Comparison of ENCODE assay signal across 7 mouse cellular contexts in the genomic region with DNA sequence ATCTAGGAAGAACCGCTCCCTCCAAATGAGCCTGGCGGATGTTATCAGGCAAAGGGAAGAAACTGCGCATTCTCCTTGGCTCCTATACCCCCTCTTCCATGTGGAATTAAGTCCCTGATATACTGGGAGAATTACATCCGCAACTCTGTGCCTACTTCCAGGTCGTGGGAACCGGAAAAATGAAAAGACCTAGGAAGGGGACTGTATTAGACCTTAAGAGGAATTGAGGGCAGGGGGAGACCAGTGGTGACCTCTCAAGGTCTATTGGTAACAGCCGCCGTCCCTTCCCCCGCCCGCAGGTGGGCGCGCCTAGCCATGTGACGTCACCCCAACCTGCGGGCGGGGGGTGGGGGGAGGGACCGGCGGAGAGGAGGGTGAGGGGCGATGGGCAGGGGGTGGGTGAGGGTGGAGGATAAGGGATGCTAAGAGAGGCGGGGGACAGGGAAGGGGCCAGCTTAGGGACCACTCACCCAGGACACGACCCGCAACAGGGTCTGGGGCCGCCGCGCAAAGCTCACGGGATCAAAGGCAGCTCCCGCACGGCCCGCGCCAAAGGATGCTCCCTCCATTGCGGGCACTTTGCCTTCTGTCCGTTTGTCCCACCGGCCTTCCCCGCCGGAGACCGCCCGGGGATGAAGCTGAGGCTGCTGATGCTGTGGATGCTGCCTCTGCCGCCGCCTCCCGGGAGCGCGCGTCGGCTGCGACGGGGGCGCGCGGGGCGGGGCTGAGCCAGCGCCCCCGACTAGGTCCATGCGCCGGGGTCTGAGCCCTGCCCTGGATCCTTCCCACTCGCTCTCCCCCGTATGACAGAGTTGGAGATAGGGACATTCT. TPM values are rescaled to one million over a fixed set of nuclear protein-coding genes. Genes with fewer than 3 reads are reported as not detected.
DNase-seq lines count a peak whose midpoint lies in the region; ATAC-seq lines count a peak whose summit lies in the region.

A gene (minus strand): TSS at position 705 of the 831 bp plus-strand sequence.

- peaks cover 49% of the 10 kb centered on the region for H3K27me3 ChIP-seq in liver, embryonic 11.5 days (replicated peaks; ENCODE audit: control insufficient read depth, insufficient read depth, low read length)
- H3K27me3 ChIP-seq in limb, embryonic 12.5 days = peaks cover 63% of the 10 kb centered on the region

- peak within 1 kb of the TSS; percentile 76 for H3K4me2 ChIP-seq in liver, embryonic 11.5 days
- H3K4me2 ChIP-seq in limb, embryonic 12.5 days = peak within 1 kb of the TSS; percentile 94

- peaks cover 21% of the 10 kb centered on the region for H3K4me1 ChIP-seq in liver, embryonic 11.5 days (replicated peaks; ENCODE audit: control insufficient read depth, insufficient read depth, low read length)
- H3K4me1 ChIP-seq in limb, embryonic 12.5 days (replicated peaks) = peaks cover 19% of the 10 kb centered on the region

- WGBS in liver, embryonic 11.5 days = 2% methylated on average over 54 of the region's 55 CpGs
- 1% methylated on average over 50 of the region's 55 CpGs for WGBS in limb, embryonic 12.5 days

- H3K36me3 ChIP-seq in liver, embryonic 11.5 days (ENCODE audit: control insufficient read depth, insufficient read depth, low read length) = peaks cover 4% of the 10 kb centered on the region; the same call in 1 of the 2 replicates
- H3K36me3 ChIP-seq in limb, embryonic 12.5 days = peaks cover 21% of the 10 kb centered on the region

- DNase-seq in liver, embryonic 11.5 days (ENCODE audit: low spot score) = no peak
- DNase-seq in liver = no peak
- peak; percentile 77 for DNase-seq in cerebellum, adult 9-11 months
- peak in 1 of 2 experiments; percentile 53 for DNase-seq in frontal cortex, adult 2 months (ENCODE audit: extremely low spot score in 1 of 2, low spot score in 1 of 2)
- peak; percentile 67 to 69 for DNase-seq in right cerebral cortex, postnatal 10 days (ENCODE audit: low spot score in 2 of 2)
- no peak for DNase-seq in natural killer cell, adult 2 months (ENCODE audit: low spot score in 2 of 2)

- H3K4me3 ChIP-seq in liver, embryonic 11.5 days (ENCODE audit: low read depth, low read length) = peak within 1 kb of the TSS; percentile 49
- peak within 1 kb of the TSS; percentile 70 for H3K4me3 ChIP-seq in limb, embryonic 12.5 days (replicated peaks)

- H3K9ac ChIP-seq in liver, embryonic 11.5 days (ENCODE audit: low read depth, low read length) = no peak within 1 kb of the TSS
- H3K9ac ChIP-seq in limb, embryonic 12.5 days (replicated peaks) = peak within 1 kb of the TSS; percentile 74

- H3K27ac ChIP-seq in liver, embryonic 11.5 days (ENCODE audit: low read depth, low read length) = no peak within 1 kb of the TSS
- no peak within 1 kb of the TSS for H3K27ac ChIP-seq in limb, embryonic 12.5 days

- H3K9me3 ChIP-seq in liver, embryonic 11.5 days (ENCODE audit: control insufficient read depth, low read length) = no peaks in the 10 kb centered on the region
- no peaks in the 10 kb centered on the region for H3K9me3 ChIP-seq in limb, embryonic 12.5 days

- ATAC-seq in liver, embryonic 11.5 days (replicated peaks; ENCODE audit: low FRiP score) = no peak
- ATAC-seq in limb, embryonic 12.5 days (ENCODE audit: insufficient number of reproducible peaks, insufficient read depth, low FRiP score, low TSS enrichment, low read depth) = peak; percentile 35; the same call in 1 of the 2 replicates

RNA-seq across cellular contexts. Expression of the gene that starts here (rescaled TPM):
- 0.26 and 0.49 TPM in 2 replicates for polyA plus RNA-seq in liver, embryonic 11.5 days (2014; fragmentation: Nextera tagmentation; extraction: Ambion mirVana)
- polyA plus RNA-seq in frontal cortex, adult 2 months (2012; rRNA removed) = 170 and 183 TPM in 2 replicates
- polyA plus RNA-seq in limb, embryonic 12.5 days (2016; fragmentation: Nextera tagmentation; extraction: Ambion mirVana) = 7.5 and 8.2 TPM in 2 replicates

Comparison
In these comparisons a context has a peak if more than half of its experiments do, and no peak if none do; other contexts are left out.
1. RNA of the gene that starts here (polyA plus RNA-seq): 170 to 183 TPM in frontal cortex, adult 2 months; 7.5 to 8.2 TPM in limb, embryonic 12.5 days and 0.26 to 0.49 TPM in liver, embryonic 11.5 days; every median in the first group is over 10 times any median in the second.
2. DNase-seq: peak in cerebellum, adult 9-11 months (single experiment) and right cerebral cortex, postnatal 10 days (2 of 2); none in liver, embryonic 11.5 days (single experiment), liver (single experiment) and natural killer cell, adult 2 months (0 of 2).